Mouse (Mus musculus) neural tube, embryonic 13.5 days (tissue): ENCODE results near the gene Fam214a. TPM values are rescaled to one million over a fixed set of nuclear protein-coding genes. Genes with fewer than 3 reads are reported as not detected.

Experiments
- ATAC-seq: fragments of 200-750 bp; cut with Nextera tagmentation; 2 replicates; pipeline ENCODE4 v1.8.0; 2017; ENCODE audit warnings: low read depth, mild to moderate bottlenecking, moderate TSS enrichment, moderate library complexity
- H3K27ac ChIP-seq: fragments of 300-500 bp; sonication (generic); replicated peaks from 2 replicates; pipeline ENCODE4 v1.5.1; 2015; ENCODE audit warnings: moderate library complexity, mild to moderate bottlenecking, inconsistent platforms
- H3K27me3 ChIP-seq: fragments of 300-500 bp; sonication (generic); 2 replicates; pipeline ENCODE4 v1.6.1; 2015; ENCODE audit warnings: mild to moderate bottlenecking, inconsistent platforms
- H3K36me3 ChIP-seq: fragments of 300-500 bp; sonication (generic); 2 replicates; pipeline ENCODE4 v1.6.1; 2015; ENCODE audit warnings: mild to moderate bottlenecking, inconsistent platforms
- H3K4me1 ChIP-seq: fragments of 300-500 bp; sonication (generic); replicated peaks from 2 replicates; pipeline ENCODE4 v1.6.1; 2015; ENCODE audit warnings: inconsistent platforms
- H3K4me2 ChIP-seq: fragments of 300-500 bp; sonication (generic); 2 replicates; pipeline ENCODE4 v1.6.1; 2015; ENCODE audit warnings: inconsistent platforms, mild to moderate bottlenecking, moderate library complexity
- H3K4me3 ChIP-seq: fragments of 300-500 bp; sonication (generic); 2 replicates; pipeline ENCODE4 v1.5.1; 2015; ENCODE audit warnings: mild to moderate bottlenecking, inconsistent platforms
- H3K9ac ChIP-seq: fragments of 300-500 bp; sonication (generic); 2 replicates; pipeline ENCODE4 v1.6.1; 2015; ENCODE audit warnings: moderate library complexity, mild to moderate bottlenecking, inconsistent platforms
- H3K9me3 ChIP-seq: fragments of 300-500 bp; sonication (generic); 2 replicates; pipeline ENCODE4 v1.6.1; 2016; ENCODE audit warnings: inconsistent platforms
- WGBS: fragments of 180-500 bp; shearing (Covaris S2); methylation state at CpG from one replicate; pipeline ENCODE4 v1.1.7; 2015; 5-methylcytosine and 5-hydroxymethylcytosine counted together
- polyA plus RNA-seq: library from polyadenylated mRNA; unstranded; fragments of >200 nt; fragmentation: Nextera tagmentation; extraction: Ambion mirVana; gene quantifications from 2 replicates; pipeline ENCODE4 v1.2.1, GENCODE M21; 2015

The Fam214a gene
- polyA plus RNA-seq, 1 experiment from 2014 or later: 24.8 TPM

GRCm38 (mm10) chr9:74923291-74923977 lies 29.2 kb upstream of the Fam214a start:
- no peak overlapping the region for H3K4me2 ChIP-seq
- no peak for ATAC-seq
- no peaks in the 10 kb centered on the region for H3K9me3 ChIP-seq
- no peaks in the 10 kb centered on the region for H3K36me3 ChIP-seq
- H3K27ac ChIP-seq: no peak overlapping the region
- 88% methylated on average over 6 of the region's 6 CpGs for WGBS
- H3K9ac ChIP-seq: no peak overlapping the region
- H3K4me1 ChIP-seq: peaks cover 18% of the 10 kb centered on the region; the same call in 1 of the 2 replicates
- no peaks in the 10 kb centered on the region for H3K27me3 ChIP-seq
- no peak overlapping the region for H3K4me3 ChIP-seq

- Histone ChIP-seq H3K27ac (peak overlapping the region; percentile 79), H3K9me3 (no peaks in the 10 kb centered on the region), H3K9ac (no peak overlapping the region), H3K4me3 (no peak overlapping the region), H3K4me2 (no peak overlapping the region), H3K27me3 (no peaks in the 10 kb centered on the region), H3K36me3 (no peaks in the 10 kb centered on the region), H3K4me1 (peaks cover 18% of the 10 kb centered on the region; the same call in 1 of the 2 replicates)
- 22% methylated on average over 10 of the region's 10 CpGs for WGBS
- peak; percentile 47; the same call in 1 of the 2 replicates for ATAC-seq
Measured at GRCm38 (mm10) chr9:74925220-74925769, 27.4 kb upstream of the Fam214a start.

- ATAC-seq: no peak
- Histone ChIP-seq H3K9me3 (no peaks in the 10 kb centered on the region), H3K4me1 (peaks cover 8% of the 10 kb centered on the region; the same call in 1 of the 2 replicates), H3K27ac (no peak overlapping the region), H3K4me3 (no peak overlapping the region), H3K36me3 (no peaks in the 10 kb centered on the region), H3K9ac (no peak overlapping the region), H3K4me2 (no peak overlapping the region), H3K27me3 (no peaks in the 10 kb centered on the region)
- 95% methylated on average over 4 of the region's 4 CpGs for WGBS
Measured at GRCm38 (mm10) chr9:74929981-74930423, 22.7 kb upstream of the Fam214a start.

GRCm38 (mm10) chr9:74930653-74931052 lies 22.0 kb upstream of the Fam214a start:
- 84% methylated on average over 5 of the region's 5 CpGs for WGBS

GRCm38 (mm10) chr9:74935289-74935688 lies 17.4 kb upstream of the Fam214a start:
- WGBS: 77% methylated on average over 3 of the region's 3 CpGs
- Histone ChIP-seq H3K4me3 (no peak overlapping the region), H3K27me3 (no peaks in the 10 kb centered on the region), H3K36me3 (no peaks in the 10 kb centered on the region), H3K4me1 (no peaks in the 10 kb centered on the region), H3K9ac (no peak overlapping the region), H3K9me3 (no peaks in the 10 kb centered on the region), H3K27ac (no peak overlapping the region), H3K4me2 (no peak overlapping the region)
- no peak for ATAC-seq

More at GRCm38 (mm10) chr9:74930653-74931052, 22.0 kb upstream of the Fam214a start:
- Histone ChIP-seq H3K27me3 (no peaks in the 10 kb centered on the region), H3K36me3 (no peaks in the 10 kb centered on the region), H3K4me2 (no peak overlapping the region), H3K4me3 (no peak overlapping the region), H3K9me3 (no peaks in the 10 kb centered on the region), H3K27ac (no peak overlapping the region), H3K9ac (no peak overlapping the region), H3K4me1 (peaks cover 1% of the 10 kb centered on the region; the same call in 1 of the 2 replicates)
- no peak for ATAC-seq

- no peaks in the 10 kb centered on the region for H3K9me3 ChIP-seq
- H3K36me3 ChIP-seq: no peaks in the 10 kb centered on the region
- H3K4me1 ChIP-seq: no peaks in the 10 kb centered on the region
- H3K4me3 ChIP-seq: no peak overlapping the region
- H3K4me2 ChIP-seq: no peak overlapping the region
- WGBS: 85% methylated on average over 3 of the region's 3 CpGs
- ATAC-seq: no peak
- H3K27me3 ChIP-seq: no peaks in the 10 kb centered on the region
- no peak overlapping the region for H3K27ac ChIP-seq
- no peak overlapping the region for H3K9ac ChIP-seq
Measured at GRCm38 (mm10) chr9:74937761-74938160, 14.9 kb upstream of the Fam214a start.

- Histone ChIP-seq H3K4me2 (no peak overlapping the region), H3K4me1 (no peaks in the 10 kb centered on the region), H3K4me3 (no peak overlapping the region), H3K27me3 (no peaks in the 10 kb centered on the region), H3K27ac (no peak overlapping the region), H3K9me3 (no peaks in the 10 kb centered on the region), H3K36me3 (no peaks in the 10 kb centered on the region), H3K9ac (no peak overlapping the region)
- WGBS: 83% methylated on average over 12 of the region's 12 CpGs
- no peak for ATAC-seq
Measured at GRCm38 (mm10) chr9:74938670-74939534, 13.8 kb upstream of the Fam214a start.

- no peak overlapping the region for H3K4me3 ChIP-seq
- no peak overlapping the region for H3K27ac ChIP-seq
- H3K27me3 ChIP-seq: 0 out of 2 replicates have a peak, but pooled peaks cover 3% of the 10 kb centered on the region
- no peaks in the 10 kb centered on the region for H3K4me1 ChIP-seq
- H3K36me3 ChIP-seq: no peaks in the 10 kb centered on the region
- H3K9ac ChIP-seq: no peak overlapping the region
- H3K9me3 ChIP-seq: no peaks in the 10 kb centered on the region
- WGBS: 86% methylated on average over 8 of the region's 8 CpGs
- ATAC-seq: no peak
- no peak overlapping the region for H3K4me2 ChIP-seq
Measured at GRCm38 (mm10) chr9:74946713-74947402, 5.8 kb upstream of the Fam214a start.

- Histone ChIP-seq H3K36me3 (peaks cover 7% of the 10 kb centered on the region), H3K4me3 (no peak overlapping the region), H3K9me3 (no peaks in the 10 kb centered on the region), H3K4me2 (no peak overlapping the region), H3K27ac (no peak overlapping the region), H3K9ac (no peak overlapping the region), H3K4me1 (peaks cover 23% of the 10 kb centered on the region), H3K27me3 (0 out of 2 replicates have a peak, but pooled peaks cover 3% of the 10 kb centered on the region)
- no peak for ATAC-seq
- WGBS: 31% methylated on average over 3 of the region's 3 CpGs
Measured at GRCm38 (mm10) chr9:74951491-74951890, 1.2 kb upstream of the Fam214a start.

- Histone ChIP-seq H3K27ac (peak overlapping the region; percentile 96), H3K4me2 (peak overlapping the region; percentile 92), H3K4me3 (peak overlapping the region; percentile 96), H3K9me3 (no peaks in the 10 kb centered on the region), H3K4me1 (peaks cover 23% of the 10 kb centered on the region), H3K9ac (peak overlapping the region; percentile 95), H3K36me3 (peaks cover 7% of the 10 kb centered on the region), H3K27me3 (0 out of 2 replicates have a peak, but pooled peaks cover 3% of the 10 kb centered on the region)
- WGBS: 58% methylated on average over 5 of the region's 5 CpGs
- ATAC-seq: peak; percentile 2; the same call in 1 of the 2 replicates
Measured at GRCm38 (mm10) chr9:74952106-74952505, 578 bp upstream of the Fam214a start.

GRCm38 (mm10) chr9:74953265-74953958 lies 728 bp downstream of the Fam214a start:
- H3K9me3 ChIP-seq: no peaks in the 10 kb centered on the region
- peak overlapping the region; percentile 96 for H3K27ac ChIP-seq
- peak overlapping the region; percentile 95 for H3K9ac ChIP-seq
- peak overlapping the region; percentile 92 for H3K4me2 ChIP-seq
- 0 out of 2 replicates have a peak, but pooled peaks cover 3% of the 10 kb centered on the region for H3K27me3 ChIP-seq
- 5% methylated on average over 31 of the region's 31 CpGs for WGBS
- peak; percentile 86 for ATAC-seq
- H3K4me1 ChIP-seq: peaks cover 23% of the 10 kb centered on the region
- H3K36me3 ChIP-seq: peaks cover 9% of the 10 kb centered on the region
- H3K4me3 ChIP-seq: peak overlapping the region; percentile 96
